Mouse (Mus musculus): ENCODE results near the gene Klhl36. TPM values are rescaled to one million over a fixed set of nuclear protein-coding genes. Genes with fewer than 3 reads are reported as not detected.

Klhl36 gene
- total RNA-seq, 2 experiments from 2014 or later = 2.5 to 6.7 TPM

GRCm38 (mm10) chr8:119873181-119873580, 11.1 kb downstream of the Klhl36 start:
- no peak for ATAC-seq (replicated peaks; ENCODE audit: poor library complexity, severe bottlenecking)

- ATAC-seq (replicated peaks; ENCODE audit: poor library complexity, severe bottlenecking) = no peak
Measured at GRCm38 (mm10) chr8:119881301-119881700, 19.2 kb downstream of the Klhl36 start.

GRCm38 (mm10) chr8:119881917-119882316, 19.9 kb downstream of the Klhl36 start:
- ATAC-seq (replicated peaks; ENCODE audit: poor library complexity, severe bottlenecking) = no peak

GRCm38 (mm10) chr8:119883281-119883680, 21.2 kb downstream of the Klhl36 start:
- no peak for ATAC-seq (replicated peaks; ENCODE audit: poor library complexity, severe bottlenecking)

- ATAC-seq (replicated peaks; ENCODE audit: poor library complexity, severe bottlenecking) = no peak
Measured at GRCm38 (mm10) chr8:119885612-119886011, 23.5 kb downstream of the Klhl36 start.

GRCm38 (mm10) chr8:119887130-119887529, 25.1 kb downstream of the Klhl36 start:
- ATAC-seq (replicated peaks; ENCODE audit: poor library complexity, severe bottlenecking) = peak; percentile 84

- no peak for ATAC-seq (replicated peaks; ENCODE audit: poor library complexity, severe bottlenecking)
Measured at GRCm38 (mm10) chr8:119888012-119888411, 25.9 kb downstream of the Klhl36 start.

- no peak for ATAC-seq (replicated peaks; ENCODE audit: poor library complexity, severe bottlenecking)
Measured at GRCm38 (mm10) chr8:119897069-119897468, 35.0 kb downstream of the Klhl36 start.

- ATAC-seq (replicated peaks; ENCODE audit: poor library complexity, severe bottlenecking) = peak; percentile 53
Measured at GRCm38 (mm10) chr8:119897933-119898332, 35.9 kb downstream of the Klhl36 start.

GRCm38 (mm10) chr8:119901349-119901748, 39.3 kb downstream of the Klhl36 start:
- ATAC-seq (replicated peaks; ENCODE audit: poor library complexity, severe bottlenecking) = no peak

- no peak for ATAC-seq (replicated peaks; ENCODE audit: poor library complexity, severe bottlenecking)
Measured at GRCm38 (mm10) chr8:119901952-119902351, 39.9 kb downstream of the Klhl36 start.

GRCm38 (mm10) chr8:119904323-119904911, 42.4 kb downstream of the Klhl36 start:
- no peak for ATAC-seq (replicated peaks; ENCODE audit: poor library complexity, severe bottlenecking)

GRCm38 (mm10) chr8:119909944-119910546, 48.0 kb downstream of the Klhl36 start, which contains the start of gene Usp10:
Gene Usp10 (plus strand): TSS chr8:119910360.
- no peak for ATAC-seq (replicated peaks; ENCODE audit: poor library complexity, severe bottlenecking)

GRCm38 (mm10) chr8:119910547-119911257, 48.6 kb downstream of the Klhl36 start, which contains the start of gene Gm20388:
Gene Gm20388 (plus strand): TSS chr8:119910841.
- ATAC-seq (replicated peaks; ENCODE audit: poor library complexity, severe bottlenecking) = peak; percentile 82

- no peak for ATAC-seq (replicated peaks; ENCODE audit: poor library complexity, severe bottlenecking)
Measured at GRCm38 (mm10) chr8:119911258-119911962, 49.3 kb downstream of the Klhl36 start.

- ATAC-seq (replicated peaks; ENCODE audit: poor library complexity, severe bottlenecking) = no peak
Measured at GRCm38 (mm10) chr8:119912643-119913042, 50.6 kb downstream of the Klhl36 start.

GRCm38 (mm10) chr8:119913181-119913580, 51.1 kb downstream of the Klhl36 start:
- ATAC-seq (replicated peaks; ENCODE audit: poor library complexity, severe bottlenecking) = no peak

GRCm38 (mm10) chr8:119914161-119914560, 52.1 kb downstream of the Klhl36 start:
- ATAC-seq (replicated peaks; ENCODE audit: poor library complexity, severe bottlenecking) = peak; percentile 43

GRCm38 (mm10) chr8:119915298-119915697, 53.2 kb downstream of the Klhl36 start:
- no peak for ATAC-seq (replicated peaks; ENCODE audit: poor library complexity, severe bottlenecking)

- no peak for ATAC-seq (replicated peaks; ENCODE audit: poor library complexity, severe bottlenecking)
Measured at GRCm38 (mm10) chr8:119916237-119916892, 54.3 kb downstream of the Klhl36 start.

Data from granulocyte monocyte progenitor cell, adult 5-6 weeks (primary cell).